18 mouse cellular contexts compared by ENCODE assay signal in genomic region chr12:104106919-104107318, GRCm38 (mm10). TPM values are rescaled to one million over a fixed set of nuclear protein-coding genes. Genes with fewer than 3 reads are reported as not detected.
"Had no signal": no experiment of that assay in that cellular context is flagged by ENCODE, and none has a peak within 500 bp of the region (broad histone marks: within the 10 kb centered on the region; RNA-seq: fewer than 3 reads in every experiment).

No protein-coding gene starts in this region.

- DNase-seq: lung, adult 2 months; lung, postnatal 10 days; lung, postnatal 4 days; midbrain, embryonic 14.5 days; right cerebral cortex, postnatal 14 days; thymus, adult 2 months; thymus, postnatal 14 days; thymus, postnatal 36 days had no signal

- H3K27ac ChIP-seq: limb, embryonic 15.5 days; lung, embryonic 15.5 days; midbrain, embryonic 10.5 days; midbrain, embryonic 12.5 days; neural tube, embryonic 12.5 days; stomach, embryonic 15.5 days; stomach, postnatal 0 days had no signal

- H3K9me3 ChIP-seq: limb, embryonic 15.5 days; lung, embryonic 15.5 days; midbrain, embryonic 10.5 days; midbrain, embryonic 12.5 days; neural tube, embryonic 12.5 days; stomach, embryonic 15.5 days had no signal

- H3K4me1 ChIP-seq: limb, embryonic 15.5 days; lung, embryonic 15.5 days; midbrain, embryonic 10.5 days; midbrain, embryonic 12.5 days; neural tube, embryonic 12.5 days; stomach, embryonic 15.5 days had no signal

- H3K4me3 ChIP-seq: limb, embryonic 15.5 days; lung, embryonic 15.5 days; midbrain, embryonic 10.5 days; midbrain, embryonic 12.5 days; neural tube, embryonic 12.5 days; stomach, embryonic 15.5 days had no signal

- H3K4me2 ChIP-seq: limb, embryonic 15.5 days; lung, embryonic 15.5 days; midbrain, embryonic 12.5 days; neural tube, embryonic 12.5 days; stomach, embryonic 15.5 days had no signal

- H3K36me3 ChIP-seq: limb, embryonic 15.5 days; lung, embryonic 15.5 days; midbrain, embryonic 10.5 days; midbrain, embryonic 12.5 days; neural tube, embryonic 12.5 days; stomach, embryonic 15.5 days had no signal

- H3K27me3 ChIP-seq: limb, embryonic 15.5 days; lung, embryonic 15.5 days; midbrain, embryonic 12.5 days; neural tube, embryonic 12.5 days; stomach, embryonic 15.5 days had no signal

- H3K9ac ChIP-seq: limb, embryonic 15.5 days; lung, embryonic 15.5 days; midbrain, embryonic 12.5 days; neural tube, embryonic 12.5 days; stomach, embryonic 15.5 days had no signal

RNA-seq across cellular contexts. Expression of gene Serpina3a, which starts 5.6 kb away (rescaled TPM):
- polyA plus RNA-seq: limb, embryonic 15.5 days; lung, adult 2 months; lung, embryonic 15.5 days; midbrain, embryonic 10.5 days; midbrain, embryonic 12.5 days; midbrain, embryonic 14.5 days; midbrain, postnatal 0 days; neural tube, embryonic 12.5 days; neural tube, embryonic 14.5 days; spleen, adult 2 months; stomach, embryonic 15.5 days; stomach, postnatal 0 days; thymus, adult 2 months had no signal

RNA-seq across cellular contexts. Expression of gene Serpina5, which starts 6.0 kb away (rescaled TPM):
- polyA plus RNA-seq: limb, embryonic 15.5 days; lung, adult 2 months; midbrain, embryonic 10.5 days; midbrain, embryonic 12.5 days; midbrain, embryonic 14.5 days; midbrain, postnatal 0 days; neural tube, embryonic 12.5 days; neural tube, embryonic 14.5 days; spleen, adult 2 months had no signal

RNA-seq across cellular contexts. Expression of gene Serpina3b, which starts 20.9 kb away (rescaled TPM):
- polyA plus RNA-seq: lung, adult 2 months; lung, embryonic 15.5 days; midbrain, embryonic 10.5 days; midbrain, embryonic 12.5 days; midbrain, embryonic 14.5 days; midbrain, postnatal 0 days; neural tube, embryonic 12.5 days; neural tube, embryonic 14.5 days; stomach, embryonic 15.5 days had no signal

RNA-seq across cellular contexts. Expression of gene Serpina3c, which starts 46.8 kb away (rescaled TPM):
- polyA plus RNA-seq: midbrain, embryonic 10.5 days; midbrain, embryonic 12.5 days; midbrain, embryonic 14.5 days; midbrain, postnatal 0 days; neural tube, embryonic 12.5 days; neural tube, embryonic 14.5 days; stomach, embryonic 15.5 days; stomach, postnatal 0 days had no signal
